Mouse (Mus musculus) MEL (cell line): ENCODE data around the gene Kcnd3.

Experiments
- BHLHE40 ChIP-seq: IDR thresholded peaks from 2 replicates; pipeline ENCODE4 v1.6.1; 2012; ENCODE audit warnings: low read depth, mild to moderate bottlenecking, inconsistent platforms, low read length, improper control_type of control experiment, borderline replicate concordance
- CHD2 ChIP-seq: IDR thresholded peaks from 2 replicates; pipeline ENCODE4 v1.6.1; 2011; ENCODE audit warnings: low read length, improper control_type of control experiment
- CTCF ChIP-seq, 3 experiments: IDR thresholded peaks in 2 of 3; conservative IDR thresholded peaks in 1 of 3; 2 replicates each; pipeline ENCODE4 v1.5.1; 2011 to 2012; ENCODE audit warnings: low read length in 3 of 3, low read depth in 2 of 3, mild to moderate bottlenecking in 2 of 3, improper control_type of control experiment in 1 of 3, inconsistent platforms in 1 of 3, mixed read lengths in 1 of 3, moderate library complexity in 1 of 3; ENCODE audit not compliant: control insufficient read depth in 1 of 3, insufficient read depth in 1 of 3, poor library complexity in 1 of 3, severe bottlenecking in 1 of 3
- EP300 ChIP-seq, 2 experiments: IDR thresholded peaks; 2 replicates each; pipeline ENCODE4 v1.6.1; 2011; ENCODE audit warnings: improper control_type of control experiment in 2 of 2, low read length in 2 of 2, low read depth in 1 of 2, mild to moderate bottlenecking in 1 of 2
- GATA1 ChIP-seq: IDR thresholded peaks from 2 replicates; pipeline ENCODE4 v1.6.1; 2011; ENCODE audit warnings: low read depth, low read length, improper control_type of control experiment
- HCFC1 ChIP-seq: IDR thresholded peaks from 2 replicates; pipeline ENCODE4 v1.6.1; 2012; ENCODE audit warnings: low read depth, mild to moderate bottlenecking, inconsistent platforms, low read length, improper control_type of control experiment, moderate library complexity
- MAFK ChIP-seq: IDR thresholded peaks from 2 replicates; pipeline ENCODE4 v1.6.1; 2011; ENCODE audit warnings: low read depth, mild to moderate bottlenecking, low read length, improper control_type of control experiment, borderline replicate concordance
- MAX ChIP-seq: IDR thresholded peaks from 2 replicates; pipeline ENCODE4 v1.6.1; 2011; ENCODE audit warnings: low read length, improper control_type of control experiment
- NELFE ChIP-seq: IDR thresholded peaks from 2 replicates; pipeline ENCODE4 v1.6.1; 2011; ENCODE audit warnings: low read depth, low read length, improper control_type of control experiment
- POLR2A ChIP-seq, 2 experiments: IDR thresholded peaks; 2 replicates each; pipeline ENCODE4 v1.6.1; 2011 to 2012; ENCODE audit warnings: low read length in 2 of 2, mild to moderate bottlenecking in 2 of 2, control low read depth in 1 of 2, improper control_type of control experiment in 1 of 2, low read depth in 1 of 2, moderate library complexity in 1 of 2; ENCODE audit not compliant: control insufficient read depth in 1 of 2, insufficient read depth in 1 of 2, poor library complexity in 1 of 2
- POLR2AphosphoS2 ChIP-seq: IDR thresholded peaks from 2 replicates; pipeline ENCODE4 v1.6.1; 2011; ENCODE audit warnings: low read length, improper control_type of control experiment
- USF2 ChIP-seq, 2 experiments: IDR thresholded peaks; 2 replicates each; pipeline ENCODE4 v1.6.1; 2011 to 2012; ENCODE audit warnings: improper control_type of control experiment in 2 of 2, low read length in 2 of 2, borderline replicate concordance in 1 of 2, inconsistent platforms in 1 of 2, low read depth in 1 of 2, mild to moderate bottlenecking in 1 of 2; ENCODE audit not compliant: insufficient read depth in 1 of 2
- ZMIZ1 ChIP-seq: IDR thresholded peaks from 2 replicates; pipeline ENCODE4 v1.6.1; 2012; ENCODE audit warnings: low read depth, mild to moderate bottlenecking, inconsistent platforms, low read length, improper control_type of control experiment, moderate library complexity
- ZNF384 ChIP-seq: IDR thresholded peaks from 2 replicates; pipeline ENCODE4 v1.6.1; 2012; ENCODE audit warnings: low read depth, mild to moderate bottlenecking, inconsistent platforms, low read length, improper control_type of control experiment

DNA sequence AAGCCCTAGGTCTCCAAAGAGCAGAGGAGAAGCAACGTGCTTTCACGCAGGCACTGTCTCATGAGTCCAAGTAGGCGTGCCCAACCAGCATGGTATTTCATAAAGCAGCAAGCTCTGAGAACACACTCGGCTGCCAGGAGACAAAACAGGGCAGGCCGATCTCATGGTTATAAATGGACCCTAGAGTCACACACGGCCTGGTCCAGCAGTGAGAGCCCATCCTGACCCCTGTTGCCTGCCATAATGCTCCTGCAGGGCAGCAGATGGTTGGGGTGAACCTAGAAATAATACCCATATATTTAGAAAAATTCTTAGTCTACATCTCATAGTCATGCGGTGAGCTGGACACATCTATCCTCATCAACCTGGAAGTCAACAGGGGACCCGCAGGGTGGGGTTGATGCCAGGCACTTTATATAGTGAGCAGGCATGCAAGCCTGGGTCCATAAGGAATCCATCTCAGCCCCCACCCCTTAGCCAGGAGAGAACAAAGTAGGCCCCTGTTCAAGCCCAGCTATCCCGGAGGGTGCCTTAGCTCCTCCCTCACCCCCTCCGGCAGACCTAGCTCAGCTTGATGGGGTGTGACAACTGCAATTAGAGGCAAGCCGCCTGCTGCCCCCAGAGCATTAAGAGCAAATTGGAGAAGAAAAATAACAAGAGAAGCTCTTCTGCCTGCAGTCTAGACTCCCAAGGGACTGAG, 265.9 kb downstream of the Kcnd3 start:
- no peak for TF ChIP-seq CTCF (IDR thresholded peaks at IDR 0.05 in 2 of 3, conservative IDR thresholded peaks at IDR 0.05 in 1 of 3; ENCODE audit: control insufficient read depth in 1 of 3, insufficient read depth in 1 of 3, low read depth in 2 of 3, low read length in 3 of 3, poor library complexity in 1 of 3, severe bottlenecking in 1 of 3)
- TF ChIP-seq MAFK, result no peak
- TF ChIP-seq POLR2AphosphoS2, result no peak
- no peak for TF ChIP-seq ZMIZ1
- no peak for TF ChIP-seq POLR2A (IDR thresholded peaks at IDR 0.05; ENCODE audit: control insufficient read depth in 1 of 2, insufficient read depth in 1 of 2, low read depth in 1 of 2, low read length in 2 of 2, poor library complexity in 1 of 2)
- no peak for TF ChIP-seq USF2 (IDR thresholded peaks at IDR 0.05; ENCODE audit: borderline replicate concordance in 1 of 2, insufficient read depth in 1 of 2, low read depth in 1 of 2, low read length in 2 of 2)
- TF ChIP-seq CHD2, result no peak
- no peak for TF ChIP-seq GATA1
- TF ChIP-seq BHLHE40, result no peak
- no peak for TF ChIP-seq MAX
- no peak for TF ChIP-seq EP300 (IDR thresholded peaks at IDR 0.05; ENCODE audit: low read depth in 1 of 2, low read length in 2 of 2)
- no peak for TF ChIP-seq ZNF384
- no peak for TF ChIP-seq NELFE
- no peak for TF ChIP-seq HCFC1
